ENCODE assay signal across 2 mouse cellular contexts in the genomic region with DNA sequence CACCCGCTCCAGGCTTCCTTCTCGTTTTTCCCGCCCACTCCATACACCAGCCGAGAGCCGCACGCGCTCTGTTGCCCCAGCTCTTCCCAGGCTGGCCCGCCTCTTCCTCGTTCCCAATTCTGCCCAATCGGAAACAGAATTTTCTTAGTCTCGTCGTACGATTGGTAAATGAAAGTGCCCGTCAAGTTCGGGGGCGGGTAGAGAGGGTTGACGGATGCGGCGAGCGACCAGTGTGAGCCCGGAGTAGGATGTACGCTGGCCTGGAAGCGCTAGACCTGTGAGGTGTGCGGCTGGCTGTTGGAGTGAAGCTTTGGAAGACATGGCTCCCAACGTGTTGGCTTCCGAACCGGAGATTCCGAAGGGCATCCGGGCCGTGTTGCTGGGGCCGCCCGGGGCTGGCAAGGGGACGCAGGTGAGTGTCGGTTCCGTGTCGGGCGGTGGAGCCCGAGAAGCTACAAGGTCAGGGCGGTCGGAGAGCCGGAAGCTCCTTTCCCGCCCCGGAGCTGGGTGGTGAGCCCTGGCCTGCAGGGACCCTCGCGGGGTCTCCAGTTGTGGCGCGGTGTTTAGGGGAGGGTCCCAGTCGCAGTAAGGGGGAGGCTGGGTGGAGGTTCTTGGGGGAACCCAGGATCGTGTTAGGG.
TF ChIP-seq lines count a peak whose summit lies in the region.

No protein-coding gene starts in this region.

TF ChIP-seq in C2C12, 6 proteins besides CTCF, POLR2A, EP300 and RAD21 (continued from another document):
- TF ChIP-seq CEBPB (IDR thresholded peaks at IDR 0.05; ENCODE audit: low read depth) (no peak), MYOG (IDR thresholded peaks at IDR 0.05; ENCODE audit: control insufficient read depth, extremely low read depth, insufficient read length) (no peak)
TF ChIP-seq in C2C12: peak in this region for 1.

TF ChIP-seq in myocyte, 11 proteins besides CTCF, POLR2A, EP300 and RAD21 (continued from another document):
- no peak for TF ChIP-seq REST (IDR thresholded peaks at IDR 0.05; ENCODE audit: insufficient read depth, insufficient read length)
- no peak for TF ChIP-seq TCF3 (IDR thresholded peaks at IDR 0.05; ENCODE audit: insufficient read length, low read depth)
- TF ChIP-seq MYOG (IDR thresholded peaks at IDR 0.05; ENCODE audit: control insufficient read depth in 1 of 3, insufficient read depth in 1 of 3, insufficient read length in 2 of 3, low read depth in 2 of 3): no peak
- no peak for TF ChIP-seq CEBPB (IDR thresholded peaks at IDR 0.05; ENCODE audit: insufficient read depth, poor library complexity, severe bottlenecking)
- TF ChIP-seq E2F4 (IDR thresholded peaks at IDR 0.05; ENCODE audit: insufficient read depth): peak; percentile 81
- no peak for TF ChIP-seq SRF (IDR thresholded peaks at IDR 0.05; ENCODE audit: control insufficient read depth, insufficient read length, low read depth)
- TF ChIP-seq POLR2AphosphoS2 (IDR thresholded peaks at IDR 0.05; ENCODE audit: insufficient read length, low read depth): peak; percentile 92
